Mouse (Mus musculus) heart, adult 2 months (tissue): ENCODE measurements around the gene Syde1. TPM values are rescaled to one million over a fixed set of nuclear protein-coding genes. Genes with fewer than 3 reads are reported as not detected.

ENCODE experiments used
- DNase-seq, 2 experiments: peaks; one replicate each; pipeline ENCODE4 v3.0.0; 2021
- H3K27ac ChIP-seq: fragments of 200-600 bp; 2 replicates; pipeline ENCODE4 v1.8.1; 2022
- H3K27me3 ChIP-seq: fragments of 200-500 bp; 2 replicates; pipeline ENCODE4 v1.6.1; 2012; ENCODE audit warnings: mild to moderate bottlenecking, low read length, inconsistent platforms, mixed read lengths; ENCODE audit not compliant: control insufficient read depth, insufficient read depth
- H3K36me3 ChIP-seq: fragments of 200-500 bp; 2 replicates; pipeline ENCODE4 v1.6.1; 2012; ENCODE audit warnings: low read length, inconsistent platforms; ENCODE audit not compliant: control insufficient read depth, insufficient read depth
- H3K4me1 ChIP-seq: fragments of 200-500 bp; 2 replicates; pipeline ENCODE4 v1.6.1; 2011; ENCODE audit warnings: low read length; ENCODE audit not compliant: control insufficient read depth, insufficient read depth
- H3K4me3 ChIP-seq: fragments of 200-600 bp; 2 replicates; pipeline ENCODE4 v1.8.1; 2022
- H3K79me2 ChIP-seq: fragments of 200-500 bp; replicated peaks from 2 replicates; pipeline ENCODE4 v1.6.1; 2012; ENCODE audit warnings: mild to moderate bottlenecking, inconsistent platforms, low read length, moderate library complexity, mixed read lengths; ENCODE audit not compliant: control insufficient read depth, insufficient read depth
- H3K9ac ChIP-seq: fragments of 200-500 bp; 2 replicates; pipeline ENCODE4 v1.6.1; 2012; ENCODE audit warnings: low read depth, mild to moderate bottlenecking, control low read depth, inconsistent platforms, low read length, mixed read lengths
- CTCF ChIP-seq: fragments of 200-600 bp; IDR thresholded peaks from 2 replicates; pipeline ENCODE4 v1.8.1; 2022; ENCODE audit warnings: antibody characterized with exemption, mild to moderate bottlenecking, moderate library complexity
- EP300 ChIP-seq: fragments of 200-500 bp; IDR thresholded peaks from 2 replicates; pipeline ENCODE4 v1.6.1; 2011; ENCODE audit warnings: low read depth, low read length, control low read depth; ENCODE audit not compliant: insufficient read depth
- POLR2A ChIP-seq: fragments of 200-500 bp; IDR thresholded peaks from 2 replicates; pipeline ENCODE4 v1.6.1; 2011; ENCODE audit warnings: mild to moderate bottlenecking, low read depth, low read length, control low read depth; ENCODE audit not compliant: insufficient read depth
- WGBS: fragments of 180-500 bp; shearing (Covaris S2); methylation state at CpG from one replicate; pipeline ENCODE4 v1.1.7; 2018; 5-methylcytosine and 5-hydroxymethylcytosine counted together
- intact Hi-C: fragments of 180-260 bp; cut with DNase I; formaldehyde crosslinking; loops from one replicate; pipeline ENCODE4 v1.15.1; 2025
- polyA plus RNA-seq: library from polyadenylated mRNA; depleted of rRNA; stranded (reverse); fragments of >200 nt; gene quantifications from 2 replicates; pipeline ENCODE4 v1.2.3, GENCODE M21; 2012
- total RNA-seq, 2 experiments: library from RNA; stranded (reverse); gene quantifications; 2 replicates each; pipeline ENCODE4 v1.2.3; 2021

Syde1 gene
- total and polyA plus RNA-seq, 3 experiments = 12.3 to 17.4 (median 12.3) TPM

DNA sequence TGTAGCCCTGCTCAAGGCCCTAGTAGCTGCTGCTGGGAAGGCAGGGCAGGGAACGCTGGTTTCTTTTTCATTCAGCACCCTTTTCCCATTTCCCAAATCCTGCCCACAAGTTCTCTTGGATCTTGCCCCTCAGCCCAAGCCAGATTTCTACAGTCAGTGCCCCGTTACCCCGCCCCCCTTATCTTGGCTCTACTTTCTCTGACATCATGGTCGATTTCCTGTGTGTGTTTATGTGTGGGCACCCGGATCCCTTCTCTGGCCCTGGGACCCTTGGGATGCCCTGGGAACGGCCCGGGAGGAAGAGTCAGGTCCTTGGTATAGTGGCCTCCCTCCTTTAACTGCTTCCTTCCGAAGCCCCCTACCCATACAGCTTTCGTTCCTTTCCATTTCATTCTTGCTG, 1.0 kb downstream of the Syde1 start:
- peak overlapping the region; percentile 94 for H3K27ac ChIP-seq
- peaks cover 1% of the 10 kb centered on the region; the same call in 1 of the 2 replicates for H3K79me2 ChIP-seq
- no peak for TF ChIP-seq EP300
- no peak for TF ChIP-seq CTCF
- TF ChIP-seq POLR2A = no peak
- WGBS = 5% methylated on average over 9 of the region's 9 CpGs
- no peaks in the 10 kb centered on the region for H3K27me3 ChIP-seq
- intact Hi-C loops = loop anchor here (1.0 kb wide), 1 partner anchor 15 kb away; no protein-coding TSS in a partner anchor
- DNase-seq = peak; percentile 43 to 49
- no peaks in the 10 kb centered on the region for H3K36me3 ChIP-seq
- no peaks in the 10 kb centered on the region; the same call in 1 of the 2 replicates for H3K4me1 ChIP-seq
- peak overlapping the region; percentile 83 for H3K9ac ChIP-seq
- H3K4me3 ChIP-seq = peak overlapping the region; percentile 67

DNA sequence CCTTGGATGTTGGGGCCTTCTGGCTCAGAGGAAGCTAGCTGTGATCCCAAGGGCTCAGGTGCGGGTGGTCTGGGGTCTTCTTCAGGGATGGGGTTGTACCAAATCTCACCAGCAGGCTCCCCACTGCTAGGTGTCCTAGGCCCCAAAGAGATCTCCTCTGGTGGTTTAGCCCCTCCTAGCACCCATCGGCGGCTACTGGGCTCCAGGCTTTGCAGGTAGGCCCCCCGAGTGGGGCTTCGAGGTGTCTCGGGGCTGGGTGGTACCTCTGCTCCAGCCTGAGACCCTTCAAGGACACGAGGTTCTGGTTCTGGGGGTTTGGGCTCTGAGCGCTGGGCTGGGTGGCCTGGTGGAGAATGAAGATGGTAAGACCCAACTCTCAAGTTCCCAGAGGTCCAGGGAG, 1.9 kb downstream of the Syde1 start:
- WGBS = 93% methylated on average over 8 of the region's 8 CpGs
- no peak overlapping the region for H3K4me3 ChIP-seq

DNA sequence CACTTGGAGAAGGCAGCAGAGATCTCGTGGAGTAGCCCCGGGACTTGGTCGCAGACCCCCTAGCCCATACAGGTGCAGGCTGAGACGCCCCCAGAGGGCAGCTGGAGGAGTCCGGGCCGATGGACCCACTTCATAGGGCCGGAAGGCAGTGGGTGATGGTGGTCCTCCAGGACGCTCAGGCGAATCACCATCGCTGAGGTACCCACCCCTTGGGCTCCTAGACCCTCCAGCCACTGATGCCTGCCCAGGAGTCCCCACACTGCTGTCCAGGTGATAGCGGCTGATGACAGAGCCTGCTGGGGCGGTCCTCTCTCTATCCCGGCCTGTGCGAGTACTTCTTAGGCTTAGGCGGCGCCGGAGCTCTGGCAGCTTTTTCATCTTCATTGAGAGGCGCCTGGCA, 2.5 kb downstream of the Syde1 start:
- Histone ChIP-seq H3K27ac (no peak overlapping the region), H3K36me3 (no peaks in the 10 kb centered on the region), H3K4me1 (no peaks in the 10 kb centered on the region; the same call in 1 of the 2 replicates), H3K27me3 (no peaks in the 10 kb centered on the region), H3K79me2 (peaks cover 1% of the 10 kb centered on the region; the same call in 1 of the 2 replicates), H3K4me3 (no peak overlapping the region), H3K9ac (no peak overlapping the region)
- no peak for DNase-seq
- 95% methylated on average over 18 of the region's 18 CpGs for WGBS
- intact Hi-C loops = no loop called here
- TF ChIP-seq EP300 = no peak
- TF ChIP-seq CTCF = no peak
- no peak for TF ChIP-seq POLR2A

More for the DNA sequence above, 1.9 kb downstream of the Syde1 start:
- DNase-seq = no peak
- TF ChIP-seq POLR2A (no peak), EP300 (no peak), CTCF (no peak)
- intact Hi-C loops = no loop called here
- H3K36me3 ChIP-seq = no peaks in the 10 kb centered on the region
- H3K4me1 ChIP-seq = no peaks in the 10 kb centered on the region; the same call in 1 of the 2 replicates
- H3K79me2 ChIP-seq = peaks cover 1% of the 10 kb centered on the region; the same call in 1 of the 2 replicates
- H3K9ac ChIP-seq = no peak overlapping the region
- H3K27me3 ChIP-seq = no peaks in the 10 kb centered on the region
- peak overlapping the region; percentile 94 for H3K27ac ChIP-seq

DNA sequence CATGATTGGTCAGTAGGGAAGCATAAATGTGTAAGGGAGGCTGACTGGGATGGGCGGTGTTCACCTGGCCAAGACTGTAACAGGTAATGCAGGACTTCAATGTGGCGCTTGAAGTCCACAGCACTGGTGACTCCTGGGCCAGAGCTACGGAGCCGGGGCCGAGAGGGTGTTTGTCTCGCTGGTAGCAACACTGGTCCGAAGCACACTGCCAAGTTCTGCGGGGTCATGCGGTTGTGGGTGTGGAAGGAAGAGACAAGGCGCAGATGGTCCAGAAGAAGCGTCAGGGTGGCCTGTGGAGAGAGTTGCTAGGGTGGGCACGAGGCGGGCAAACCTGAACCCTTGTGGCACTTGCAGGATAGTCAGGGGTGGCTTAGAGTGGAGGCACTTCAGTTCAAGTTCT, 5.7 kb downstream of the Syde1 start:
- no peak overlapping the region for H3K4me3 ChIP-seq
- H3K27ac ChIP-seq = no peak overlapping the region
- no peaks in the 10 kb centered on the region for H3K27me3 ChIP-seq
- no peaks in the 10 kb centered on the region for H3K36me3 ChIP-seq
- H3K9ac ChIP-seq = no peak overlapping the region
- intact Hi-C loops = no loop called here
- DNase-seq = no peak
- H3K4me1 ChIP-seq = no peaks in the 10 kb centered on the region
- no peaks in the 10 kb centered on the region; the same call in 1 of the 2 replicates for H3K79me2 ChIP-seq
- TF ChIP-seq POLR2A (no peak), EP300 (no peak), CTCF (no peak)
- 91% methylated on average over 13 of the region's 13 CpGs for WGBS

GRCm38 (mm10) chr10:78585606-78586005, 6.2 kb downstream of the Syde1 start:
- Histone ChIP-seq H3K27me3 (no peaks in the 10 kb centered on the region), H3K36me3 (no peaks in the 10 kb centered on the region), H3K79me2 (no peaks in the 10 kb centered on the region; the same call in 1 of the 2 replicates), H3K4me3 (no peak overlapping the region), H3K4me1 (no peaks in the 10 kb centered on the region), H3K27ac (no peak overlapping the region), H3K9ac (no peak overlapping the region)
- 79% methylated on average over 22 of the region's 22 CpGs for WGBS
- DNase-seq = no peak
- intact Hi-C loops = no loop called here
- no peak for TF ChIP-seq CTCF
- no peak for TF ChIP-seq POLR2A

DNA sequence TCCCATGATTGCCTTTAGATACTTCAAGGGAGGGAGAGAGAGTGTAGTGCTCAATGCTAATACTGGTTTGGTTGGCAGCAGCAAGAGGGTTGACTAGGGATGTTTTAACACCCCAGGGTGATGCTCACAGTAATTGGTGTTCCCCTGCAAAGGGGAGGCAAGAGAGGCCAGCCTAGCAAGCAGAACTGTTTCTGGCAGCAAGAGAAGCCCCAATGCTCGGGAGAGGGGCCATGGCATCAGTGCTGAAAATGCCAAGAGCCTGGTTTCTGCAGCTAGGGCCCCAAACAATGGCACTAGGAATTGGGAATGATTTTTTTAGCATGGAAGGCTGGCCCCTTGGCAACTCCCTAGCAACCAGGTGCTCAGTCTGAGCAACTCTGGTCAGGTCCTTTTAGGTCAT, 6.8 kb downstream of the Syde1 start:
- no peaks in the 10 kb centered on the region for H3K27me3 ChIP-seq
- 84% methylated on average over 1 of the region's 1 CpGs for WGBS
- TF ChIP-seq POLR2A = no peak
- TF ChIP-seq EP300 = no peak

More for the DNA sequence above, 6.8 kb downstream of the Syde1 start:
- H3K36me3 ChIP-seq = no peaks in the 10 kb centered on the region
- no peak overlapping the region for H3K27ac ChIP-seq
- no peaks in the 10 kb centered on the region for H3K4me1 ChIP-seq
- intact Hi-C loops = no loop called here
- no peak overlapping the region for H3K9ac ChIP-seq
- no peaks in the 10 kb centered on the region; the same call in 1 of the 2 replicates for H3K79me2 ChIP-seq
- H3K4me3 ChIP-seq = no peak overlapping the region
- DNase-seq = no peak
